Mouse (Mus musculus) heart, embryonic 13.5 days (tissue): Measurements from ENCODE around the gene Rarres1. TPM values are rescaled to one million over a fixed set of nuclear protein-coding genes. Genes with fewer than 3 reads are reported as not detected.

ENCODE experiments used
- ATAC-seq: fragments of 200-750 bp; cut with Nextera tagmentation; 2 replicates; pipeline ENCODE4 v1.8.0; 2017; ENCODE audit warnings: moderate TSS enrichment; ENCODE audit not compliant: insufficient number of reproducible peaks, low FRiP score, low TSS enrichment; ENCODE audit errors: extremely low read depth
- H3K27ac ChIP-seq: fragments of 300-500 bp; sonication (generic); replicated peaks from 2 replicates; pipeline ENCODE4 v1.5.1; 2015; ENCODE audit warnings: moderate library complexity, mild to moderate bottlenecking, inconsistent platforms
- H3K27me3 ChIP-seq: fragments of 300-500 bp; sonication (generic); replicated peaks from 2 replicates; pipeline ENCODE4 v1.6.1; 2015; ENCODE audit warnings: mild to moderate bottlenecking, inconsistent platforms
- H3K36me3 ChIP-seq: fragments of 300-500 bp; sonication (generic); 2 replicates; pipeline ENCODE4 v1.6.1; 2015; ENCODE audit warnings: mild to moderate bottlenecking, inconsistent platforms
- H3K4me1 ChIP-seq: fragments of 300-500 bp; sonication (generic); 2 replicates; pipeline ENCODE4 v1.6.1; 2015; ENCODE audit warnings: inconsistent platforms
- H3K4me2 ChIP-seq: fragments of 300-500 bp; sonication (generic); 2 replicates; pipeline ENCODE4 v1.6.1; 2015; ENCODE audit warnings: inconsistent platforms, mild to moderate bottlenecking, moderate library complexity
- H3K4me3 ChIP-seq: fragments of 300-500 bp; sonication (generic); 2 replicates; pipeline ENCODE4 v1.5.1; 2015; ENCODE audit warnings: moderate library complexity, mild to moderate bottlenecking, inconsistent platforms
- H3K9ac ChIP-seq: fragments of 300-500 bp; sonication (generic); 2 replicates; pipeline ENCODE4 v1.6.1; 2015; ENCODE audit warnings: inconsistent platforms, mild to moderate bottlenecking, moderate library complexity
- H3K9me3 ChIP-seq: fragments of 300-500 bp; sonication (generic); 2 replicates; pipeline ENCODE4 v1.6.1; 2016; ENCODE audit warnings: inconsistent platforms
- WGBS: fragments of 180-500 bp; shearing (Covaris S2); methylation state at CpG from one replicate; pipeline ENCODE4 v1.1.7; 2015; ENCODE audit warnings: mixed read lengths; 5-methylcytosine and 5-hydroxymethylcytosine counted together
- polyA plus RNA-seq: library from polyadenylated mRNA; unstranded; fragments of >200 nt; fragmentation: Nextera tagmentation; extraction: Ambion mirVana; gene quantifications from 2 replicates; pipeline ENCODE4 v1.2.1, GENCODE M21; 2015

The Rarres1 gene
- polyA plus RNA-seq, 1 experiment from 2014 or later = 1.1 TPM

GRCm38 (mm10) chr3:67462578-67462977 is 52.7 kb downstream of the Rarres1 start:
- Histone ChIP-seq H3K9ac (peak overlapping the region; percentile 87), H3K4me2 (peak overlapping the region; percentile 88), H3K4me3 (peak overlapping the region; percentile 74), H3K36me3 (peaks cover 48% of the 10 kb centered on the region), H3K27me3 (no peaks in the 10 kb centered on the region), H3K9me3 (no peaks in the 10 kb centered on the region), H3K4me1 (peaks cover 25% of the 10 kb centered on the region), H3K27ac (no peak overlapping the region; the same call in 1 of the 2 replicates)
- ATAC-seq = no peak
- WGBS = 25% methylated on average over 10 of the region's 10 CpGs

- peak overlapping the region; percentile 74 for H3K4me3 ChIP-seq
- H3K4me2 ChIP-seq = peak overlapping the region; percentile 88
- peaks cover 25% of the 10 kb centered on the region for H3K4me1 ChIP-seq
- no peaks in the 10 kb centered on the region for H3K27me3 ChIP-seq
- no peak overlapping the region for H3K27ac ChIP-seq
- ATAC-seq = no peak
- no peak overlapping the region for H3K9ac ChIP-seq
- peaks cover 49% of the 10 kb centered on the region for H3K36me3 ChIP-seq
- WGBS = 87% methylated on average over 7 of the region's 7 CpGs
- no peaks in the 10 kb centered on the region for H3K9me3 ChIP-seq
Observed at GRCm38 (mm10) chr3:67462015-67462414, 53.3 kb downstream of the Rarres1 start.

- peaks cover 25% of the 10 kb centered on the region for H3K4me1 ChIP-seq
- peaks cover 64% of the 10 kb centered on the region for H3K36me3 ChIP-seq
- H3K4me3 ChIP-seq = no peak overlapping the region
- no peaks in the 10 kb centered on the region for H3K9me3 ChIP-seq
- no peak overlapping the region for H3K27ac ChIP-seq
- H3K4me2 ChIP-seq = no peak overlapping the region
- H3K9ac ChIP-seq = no peak overlapping the region
- no peak for ATAC-seq
- H3K27me3 ChIP-seq = no peaks in the 10 kb centered on the region
- 88% methylated on average over 3 of the region's 3 CpGs for WGBS
Observed at GRCm38 (mm10) chr3:67459881-67460280, 55.4 kb downstream of the Rarres1 start.

- 78% methylated on average over 5 of the region's 5 CpGs for WGBS
- Histone ChIP-seq H3K4me2 (no peak overlapping the region), H3K27me3 (no peaks in the 10 kb centered on the region), H3K4me1 (no peaks in the 10 kb centered on the region), H3K36me3 (peaks cover 92% of the 10 kb centered on the region), H3K4me3 (no peak overlapping the region), H3K9ac (no peak overlapping the region), H3K27ac (no peak overlapping the region), H3K9me3 (no peaks in the 10 kb centered on the region)
- no peak for ATAC-seq
Observed at GRCm38 (mm10) chr3:67450601-67451210, 64.6 kb downstream of the Rarres1 start.

- Histone ChIP-seq H3K36me3 (peaks cover 91% of the 10 kb centered on the region), H3K9ac (no peak overlapping the region), H3K27ac (no peak overlapping the region), H3K4me3 (no peak overlapping the region), H3K9me3 (no peaks in the 10 kb centered on the region), H3K27me3 (no peaks in the 10 kb centered on the region), H3K4me2 (no peak overlapping the region), H3K4me1 (no peaks in the 10 kb centered on the region)
- ATAC-seq = no peak
- 89% methylated on average over 21 of the region's 21 CpGs for WGBS
Observed at GRCm38 (mm10) chr3:67449660-67450059, 65.7 kb downstream of the Rarres1 start.

- no peak for ATAC-seq
- H3K9ac ChIP-seq = no peak overlapping the region
- H3K4me1 ChIP-seq = no peaks in the 10 kb centered on the region
- no peaks in the 10 kb centered on the region for H3K9me3 ChIP-seq
- H3K36me3 ChIP-seq = peaks cover 92% of the 10 kb centered on the region
- H3K4me3 ChIP-seq = no peak overlapping the region
- no peak overlapping the region for H3K4me2 ChIP-seq
- H3K27me3 ChIP-seq = no peaks in the 10 kb centered on the region
- WGBS = 81% methylated on average over 2 of the region's 2 CpGs
- H3K27ac ChIP-seq = no peak overlapping the region
Observed at GRCm38 (mm10) chr3:67447143-67447542, 68.2 kb downstream of the Rarres1 start.

- 89% methylated on average over 6 of the region's 6 CpGs for WGBS
- Histone ChIP-seq H3K4me2 (no peak overlapping the region), H3K27ac (no peak overlapping the region), H3K4me1 (peaks cover 10% of the 10 kb centered on the region), H3K9me3 (no peaks in the 10 kb centered on the region), H3K27me3 (no peaks in the 10 kb centered on the region), H3K9ac (no peak overlapping the region), H3K4me3 (no peak overlapping the region), H3K36me3 (peaks cover 71% of the 10 kb centered on the region)
- ATAC-seq = no peak
Observed at GRCm38 (mm10) chr3:67434011-67434410, 81.3 kb downstream of the Rarres1 start.

GRCm38 (mm10) chr3:67429999-67430380 is 85.3 kb downstream of the Rarres1 start, which contains the start of gene Gfm1:
Gfm1 (plus strand) TSS chr3:67430096.
- Histone ChIP-seq H3K9ac (peak within 1 kb of the TSS; percentile 91), H3K27ac (peak within 1 kb of the TSS; percentile 36; the same call in 1 of the 2 replicates), H3K4me1 (peaks cover 10% of the 10 kb centered on the region), H3K4me3 (peak within 1 kb of the TSS; percentile 96), H3K4me2 (peak within 1 kb of the TSS; percentile 92), H3K9me3 (peaks cover 12% of the 10 kb centered on the region), H3K36me3 (peaks cover 34% of the 10 kb centered on the region), H3K27me3 (no peaks in the 10 kb centered on the region)
- ATAC-seq = peak; percentile 81
- WGBS = under 1% methylated on average over 24 of the region's 24 CpGs

- ATAC-seq = no peak
- H3K9me3 ChIP-seq = peaks cover 12% of the 10 kb centered on the region
- no peaks in the 10 kb centered on the region for H3K27me3 ChIP-seq
- no peak overlapping the region for H3K27ac ChIP-seq
- H3K4me2 ChIP-seq = peak overlapping the region; percentile 92
- H3K36me3 ChIP-seq = peaks cover 30% of the 10 kb centered on the region
- WGBS = 31% methylated on average over 8 of the region's 8 CpGs
- peaks cover 10% of the 10 kb centered on the region for H3K4me1 ChIP-seq
- H3K9ac ChIP-seq = peak overlapping the region; percentile 91
- H3K4me3 ChIP-seq = peak overlapping the region; percentile 96
Observed at GRCm38 (mm10) chr3:67429338-67429998, 85.9 kb downstream of the Rarres1 start.

Other genes starting within 250 kb of the Rarres1 start
- gene Mlf1, start 141.4 kb downstream of the Rarres1 start, polyA plus RNA-seq = 209 and 223 TPM in 2 replicates
- not detected in 2 replicates for gene Gm17402, start 140.4 kb downstream of the Rarres1 start, polyA plus RNA-seq
- gene Gfm1, start 85.4 kb downstream of the Rarres1 start, polyA plus RNA-seq = 97.6 and 106 TPM in 2 replicates
- gene Lxn, start 51.6 kb downstream of the Rarres1 start, polyA plus RNA-seq = 62.4 and 64.3 TPM in 2 replicates
- 39.5 and 40.3 TPM in 2 replicates for gene Mfsd1, start 67.2 kb upstream of the Rarres1 start, polyA plus RNA-seq